Mouse (Mus musculus) left cerebral cortex, postnatal 10 days (tissue): Measurements from ENCODE around the gene Cfap46. TPM values are rescaled to one million over a fixed set of nuclear protein-coding genes. Genes with fewer than 3 reads are reported as not detected.
A peak's percentile ranks its signal among the peaks of the same experiment; 100 is the strongest.

ENCODE experiments used
- DNase-seq, 2 experiments: peaks; one replicate each; pipeline ENCODE4 v3.0.0; 2021 to 2022; ENCODE audit warnings: low spot score in 2 of 2, mixed read lengths in 1 of 2; ENCODE audit errors: extremely low spot score in 1 of 2
- intact Hi-C: fragments of 180-260 bp; cut with DNase I; formaldehyde crosslinking; loops from one replicate; pipeline ENCODE4 v1.15.1; 2025
- total RNA-seq, 2 experiments: library from RNA; stranded (reverse); gene quantifications; 2 replicates each; pipeline ENCODE4 v1.2.3; 2021

Cfap46 gene
- total RNA-seq, 2 experiments from 2014 or later, result 1.9 to 2.2 TPM

DNA sequence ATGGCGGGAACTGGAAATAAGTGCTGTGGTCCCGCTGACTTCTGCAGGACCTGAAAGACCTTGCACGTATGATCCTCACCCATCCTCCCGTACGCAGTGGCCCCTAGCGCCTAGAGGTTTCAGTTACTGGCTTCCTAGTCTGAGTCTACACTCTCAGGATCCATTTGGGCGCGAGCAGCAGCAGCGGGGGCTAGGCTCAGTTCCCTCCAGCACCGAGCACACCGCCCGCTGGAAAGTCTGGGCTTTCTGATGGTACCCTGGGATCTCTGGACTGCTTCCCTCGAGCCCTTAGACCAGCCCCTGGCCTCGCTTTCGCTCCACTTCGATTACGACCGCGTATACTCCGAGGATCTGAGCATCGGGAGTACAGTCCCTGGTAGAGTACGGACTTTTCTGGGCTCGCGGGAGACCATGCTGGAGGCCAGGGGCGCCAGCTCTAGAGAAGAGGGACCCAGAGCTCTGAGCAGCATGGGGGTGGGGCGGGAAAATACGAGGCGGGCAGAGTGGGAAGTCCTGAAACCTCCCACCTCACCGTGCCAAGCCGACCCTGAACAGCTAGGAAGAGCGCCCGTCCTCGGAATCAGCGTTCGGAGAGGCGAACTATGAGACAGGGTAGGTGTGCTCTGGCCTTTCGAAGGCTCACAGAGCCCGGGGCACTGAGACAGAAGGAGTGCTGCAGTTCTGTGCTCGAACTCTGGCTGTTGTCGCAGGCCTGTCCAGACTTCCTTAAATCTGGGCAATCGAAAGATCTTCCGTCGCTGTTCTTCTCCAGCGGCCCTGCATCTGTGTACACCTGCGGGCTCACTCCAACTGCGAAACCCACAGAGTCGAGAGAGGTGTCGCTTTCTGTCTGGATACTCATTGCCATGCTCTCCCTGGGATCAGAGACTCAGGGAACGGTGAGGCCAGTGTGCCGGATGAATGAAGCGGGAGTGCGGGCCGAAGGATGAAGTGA, 99.1 kb downstream of the Cfap46 start:
- intact Hi-C loops, result loop anchor here (2.0 to 10.0 kb wide), 2 partner anchors 100 to 280 kb away; no protein-coding TSS in a partner anchor
- no peak for DNase-seq

DNA sequence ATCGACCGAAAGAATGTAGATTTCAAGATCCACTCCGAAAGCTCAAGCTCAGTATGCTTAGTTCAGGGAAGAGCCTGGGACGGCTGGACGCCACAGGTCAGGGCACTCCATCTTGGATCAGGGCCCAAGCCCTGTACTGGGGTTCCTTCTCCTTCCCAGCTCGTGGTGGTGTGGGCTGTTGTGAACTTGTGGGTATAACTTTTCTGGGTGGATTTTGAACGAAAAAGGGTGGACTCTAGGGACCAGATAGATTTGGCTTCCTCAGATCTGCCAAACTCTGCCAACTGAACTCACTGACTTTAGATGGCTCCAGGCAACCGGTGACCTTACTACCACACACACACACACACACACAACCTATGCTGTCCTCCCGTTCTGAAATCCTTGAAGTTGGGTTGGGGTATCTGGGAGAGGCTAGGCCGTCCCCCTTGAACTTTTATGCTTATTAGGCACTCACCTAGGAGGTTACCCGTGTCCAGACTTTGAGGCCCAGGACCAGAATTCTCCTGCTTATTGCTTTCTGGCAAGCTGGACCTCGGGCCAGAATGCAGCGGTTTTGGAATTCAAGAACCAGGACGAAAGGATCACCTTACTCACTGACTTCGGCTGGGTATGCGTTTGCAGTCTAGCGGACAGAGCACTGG, 100.4 kb downstream of the Cfap46 start:
- intact Hi-C loops, result loop anchor here (10.0 kb wide), 1 partner anchor 278 kb away; no protein-coding TSS in a partner anchor
- DNase-seq, result no peak

DNA sequence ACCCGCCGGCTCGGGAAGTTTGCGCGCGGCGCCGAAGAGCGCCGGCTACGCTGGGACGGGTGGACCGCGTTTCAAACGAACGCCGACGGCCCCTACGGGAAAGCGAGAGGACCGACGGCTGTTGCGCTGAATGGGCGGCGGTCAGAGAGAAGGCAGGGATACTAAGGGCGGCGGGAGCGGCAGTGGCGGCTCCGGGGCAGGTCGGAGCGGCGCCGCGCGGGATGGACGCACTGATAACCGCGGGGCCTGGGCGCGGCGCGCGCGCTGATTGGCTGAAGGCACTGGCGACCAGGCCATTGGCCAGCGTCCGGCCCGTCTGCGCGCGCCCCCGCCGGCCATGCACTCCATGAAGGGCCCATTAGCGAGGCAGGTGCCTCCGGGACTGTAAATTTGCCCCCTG, 101.0 kb downstream of the Cfap46 start, which contains the start of gene Nkx6-2:
Gene Nkx6-2, minus strand, starts transcription at position 203 of the 400 bp plus-strand sequence.
- DNase-seq, result peak in 1 of 2 experiments; percentile 49
- intact Hi-C loops, result loop anchor here (10.0 kb wide), 1 partner anchor 278 kb away; no protein-coding TSS in a partner anchor

DNA sequence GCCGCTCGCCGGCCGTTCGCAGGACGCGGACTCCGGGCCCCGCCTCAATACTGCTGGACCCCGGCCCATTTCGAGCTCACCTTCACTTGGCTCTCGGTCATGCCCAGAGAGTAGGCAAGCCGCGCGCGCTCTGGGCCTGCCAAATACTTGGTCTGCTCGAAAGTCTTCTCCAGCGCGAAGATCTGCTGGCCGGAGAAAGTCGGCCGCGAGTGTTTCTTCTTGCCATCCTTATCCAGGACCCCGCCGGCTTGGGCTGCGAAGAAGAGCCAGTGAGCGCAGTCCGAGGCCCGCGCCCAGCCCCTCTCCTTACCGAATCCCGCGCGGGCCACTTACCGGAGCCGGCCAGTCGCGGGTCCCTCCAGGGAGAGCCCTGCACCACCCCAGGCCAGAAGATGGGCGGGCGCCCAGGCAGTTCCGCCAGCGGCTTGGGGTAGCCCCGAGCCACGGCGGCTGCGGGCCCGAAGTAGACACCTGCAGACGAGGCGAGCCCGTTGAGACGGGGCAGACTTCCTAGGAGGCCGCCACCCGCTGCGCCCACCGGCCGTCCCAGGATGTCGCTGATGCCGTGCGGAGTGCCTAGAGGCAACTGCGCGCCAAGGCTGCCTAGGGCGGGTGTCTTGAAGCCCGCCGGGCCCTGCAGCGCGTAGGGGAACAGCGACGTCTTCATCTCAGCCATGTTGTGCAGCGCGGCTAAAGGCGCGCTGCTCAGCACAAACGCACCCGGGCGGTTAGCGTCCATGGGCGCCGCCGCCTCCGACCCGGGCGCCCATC, 101.6 kb downstream of the Cfap46 start:
- DNase-seq, result no peak
- intact Hi-C loops, result loop anchor here (10.0 kb wide), 1 partner anchor 277 kb away; no protein-coding TSS in a partner anchor

GRCm38 (mm10) chr7:139580851-139581775, 102.5 kb downstream of the Cfap46 start:
- intact Hi-C loops, result loop anchor here (10.0 kb wide), 1 partner anchor 276 kb away; no protein-coding TSS in a partner anchor
- DNase-seq, result no peak

GRCm38 (mm10) chr7:139579261-139579905, 104.2 kb downstream of the Cfap46 start:
- intact Hi-C loops, result no loop called here
- DNase-seq, result no peak

GRCm38 (mm10) chr7:139576064-139576686, 107.4 kb downstream of the Cfap46 start:
- intact Hi-C loops, result no loop called here
- no peak for DNase-seq

DNA sequence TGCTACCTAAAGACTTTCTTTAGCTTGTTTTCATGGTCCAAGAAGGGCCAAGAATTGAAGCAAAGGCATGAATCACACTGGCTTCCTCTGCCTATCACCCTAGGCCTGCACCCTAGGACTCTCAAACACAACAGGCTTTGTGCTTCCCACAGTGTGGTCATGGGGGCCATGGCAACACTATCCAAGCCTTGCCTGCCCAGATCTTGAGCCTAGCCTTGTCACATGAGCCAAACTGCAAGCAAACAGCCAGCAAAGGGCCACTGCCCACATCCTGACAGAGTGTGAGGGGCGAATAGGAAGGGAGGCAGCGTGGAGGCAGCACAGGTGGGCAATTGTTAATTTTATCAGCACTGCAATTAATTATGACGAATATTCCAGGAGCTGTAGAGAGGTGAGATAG, 111.0 kb downstream of the Cfap46 start:
- no peak for DNase-seq
- intact Hi-C loops, result no loop called here

DNA sequence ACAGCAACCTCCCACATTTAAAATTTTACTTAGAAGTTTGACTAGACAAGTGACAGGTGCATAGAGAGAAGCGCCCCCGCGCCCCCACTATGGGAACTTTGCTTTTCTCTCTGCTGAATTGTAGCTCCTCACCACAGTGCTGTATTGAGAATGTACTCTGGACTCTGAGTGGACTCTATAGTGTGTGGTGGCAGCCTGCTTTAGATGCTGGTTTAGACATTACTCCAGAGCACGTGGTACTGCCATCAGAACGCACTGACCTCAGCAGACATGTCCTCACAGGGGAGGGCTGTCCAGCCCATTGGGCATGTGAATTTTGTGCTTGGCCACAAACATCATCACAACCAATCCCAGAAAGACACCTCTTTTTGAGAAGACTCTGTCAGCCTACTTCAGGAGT, 112.8 kb downstream of the Cfap46 start:
- no peak for DNase-seq
- intact Hi-C loops, result no loop called here

DNA sequence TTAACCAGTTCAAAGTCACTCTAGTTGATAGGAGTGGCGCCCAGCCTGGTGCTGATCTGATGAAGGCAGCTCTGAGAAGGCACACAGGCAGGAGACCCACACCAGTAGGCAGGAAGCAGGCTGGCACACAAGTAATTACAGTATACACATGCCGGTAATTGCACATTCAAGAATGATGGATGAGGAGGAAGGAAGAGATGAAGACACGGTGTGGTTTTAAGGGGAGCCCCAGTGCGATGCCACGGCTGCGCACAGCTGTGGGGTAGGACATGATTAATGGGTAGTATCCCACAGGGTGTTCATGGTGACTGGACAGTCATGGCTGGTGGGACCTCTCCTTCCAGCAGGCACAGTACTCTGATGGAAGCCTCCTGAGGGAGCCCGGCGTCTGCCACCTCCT, 117.1 kb downstream of the Cfap46 start:
- DNase-seq, result no peak
- intact Hi-C loops, result no loop called here

- intact Hi-C loops, result no loop called here
- no peak for DNase-seq
These were observed 117.6 kb downstream of the Cfap46 start for GRCm38 (mm10) chr7:139565998-139566397.

DNA sequence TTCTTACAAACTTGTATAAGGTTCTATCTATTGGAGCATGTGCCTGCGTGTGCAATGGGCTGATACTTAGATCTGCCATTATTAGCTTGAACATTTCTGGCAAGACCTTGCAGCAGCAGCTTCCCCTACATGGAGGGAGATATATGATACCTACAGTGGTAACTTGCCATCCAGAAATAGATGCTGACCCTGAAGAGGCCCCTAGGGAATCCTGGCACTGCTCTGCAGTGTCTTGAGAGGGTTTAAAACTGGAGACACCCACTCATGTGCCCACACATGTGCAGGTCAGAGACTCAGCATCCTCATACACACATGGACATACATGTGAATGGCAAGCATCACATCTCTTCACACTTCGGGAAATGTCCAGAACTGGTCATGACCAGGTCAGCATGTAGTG, 119.5 kb downstream of the Cfap46 start:
- DNase-seq, result no peak
- intact Hi-C loops, result no loop called here

- DNase-seq, result no peak
- intact Hi-C loops, result no loop called here
These were observed 120.2 kb downstream of the Cfap46 start for GRCm38 (mm10) chr7:139563425-139563824.

- intact Hi-C loops, result no loop called here
- no peak for DNase-seq
These were observed 124.0 kb downstream of the Cfap46 start for GRCm38 (mm10) chr7:139559659-139560058.

DNA sequence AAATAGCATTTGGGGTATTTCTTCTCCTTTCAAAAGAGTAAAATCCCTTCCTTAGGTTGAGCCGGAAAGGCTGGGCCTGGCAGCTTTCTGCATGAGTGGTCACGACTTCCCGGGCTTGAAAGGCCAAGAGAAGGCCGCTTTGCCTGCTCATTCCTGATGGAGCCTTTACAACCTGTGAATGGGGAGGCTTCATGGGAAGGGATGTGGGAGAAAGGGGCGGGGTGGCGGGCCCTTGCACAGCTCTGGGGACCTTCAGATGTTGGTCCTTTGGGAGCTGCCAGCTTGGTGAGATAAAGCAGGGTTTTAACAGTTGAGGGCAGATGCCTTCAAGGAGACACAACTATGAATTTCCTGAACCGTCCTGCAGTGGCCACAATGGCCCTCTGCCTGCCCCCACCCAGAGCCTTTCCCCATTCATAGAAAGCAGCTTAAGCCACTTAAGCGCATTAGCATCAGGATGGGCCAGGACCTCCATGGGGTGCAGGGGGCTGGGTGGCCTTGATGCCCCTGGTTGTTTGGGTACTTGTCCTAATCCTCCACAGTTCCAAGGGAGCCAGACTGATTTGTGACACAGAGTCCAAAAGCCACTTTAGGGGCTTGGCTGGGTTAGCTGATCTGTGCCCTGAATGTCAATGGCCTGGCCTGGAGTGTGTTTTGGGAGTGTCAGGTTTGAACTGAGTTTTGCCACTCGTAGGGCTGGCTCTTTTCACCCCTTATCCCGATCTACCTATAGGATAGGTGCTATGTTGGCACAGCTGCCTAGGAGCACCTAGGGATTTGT, 126.7 kb downstream of the Cfap46 start:
- no peak for DNase-seq
- intact Hi-C loops, result no loop called here

DNA sequence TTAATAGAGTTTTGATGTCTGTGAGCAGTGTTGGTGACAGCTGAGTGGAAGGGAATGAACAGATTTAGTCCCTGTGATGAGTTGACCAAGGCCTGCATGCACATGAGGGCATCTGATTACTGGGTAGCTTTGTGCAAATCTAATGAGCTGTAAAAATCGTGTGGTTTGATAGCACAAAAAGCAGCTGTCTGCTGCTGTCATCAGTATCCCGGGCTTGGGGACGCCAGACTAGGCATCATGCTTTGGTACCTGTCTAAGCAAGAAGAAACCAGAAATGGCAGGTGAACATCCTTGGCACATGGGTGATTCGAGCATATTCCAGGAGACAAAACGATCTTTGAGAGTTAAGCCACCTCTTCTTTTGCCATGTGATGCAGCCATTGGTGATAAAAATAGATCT, 127.3 kb downstream of the Cfap46 start:
- intact Hi-C loops, result no loop called here
- DNase-seq, result no peak
